Mouse (Mus musculus) liver, embryonic 14.5 days (tissue): ENCODE measurements around the gene Hdac2. TPM values are rescaled to one million over a fixed set of nuclear protein-coding genes. Genes with fewer than 3 reads are reported as not detected.

ENCODE experiments used
- ATAC-seq: fragments of 200-750 bp; cut with Nextera tagmentation; 2 replicates; pipeline ENCODE4 v1.8.0; 2017; ENCODE audit warnings: moderate number of reproducible peaks, mild to moderate bottlenecking, moderate library complexity; ENCODE audit not compliant: insufficient read depth
- DNase-seq, 3 experiments: peaks; one replicate each; pipeline ENCODE4 v3.0.0-alpha.2; 2012 to 2013; ENCODE audit warnings: low read depth in 3 of 3, low spot score in 3 of 3
- H3K27ac ChIP-seq: fragments of 300-500 bp; sonication (generic); 2 replicates; pipeline ENCODE4 v1.5.1; 2014; ENCODE audit warnings: moderate library complexity, mild to moderate bottlenecking, control low read depth, inconsistent platforms
- H3K27me3 ChIP-seq: fragments of 300-500 bp; sonication (generic); 2 replicates; pipeline ENCODE4 v1.6.1; 2014; ENCODE audit warnings: mild to moderate bottlenecking, low read length, moderate library complexity; ENCODE audit not compliant: control insufficient read depth, insufficient read depth
- H3K36me3 ChIP-seq: fragments of 300-500 bp; sonication (generic); replicated peaks from 2 replicates; pipeline ENCODE4 v1.6.1; 2014; ENCODE audit warnings: low read depth; ENCODE audit not compliant: control insufficient read depth, insufficient read depth
- H3K4me1 ChIP-seq, 2 experiments: fragments of 200-500 bp in 1 of 2; fragments of 300-500 bp in 1 of 2; sonication (generic) in 1 of 2; replicated peaks; 2 replicates each; pipeline ENCODE4 v1.6.1; 2012 to 2014; ENCODE audit warnings: antibody characterized with exemption in 1 of 2, inconsistent platforms in 1 of 2, low read length in 1 of 2; ENCODE audit not compliant: control insufficient read depth in 2 of 2, insufficient read depth in 2 of 2
- H3K4me2 ChIP-seq: fragments of 300-500 bp; sonication (generic); 2 replicates; pipeline ENCODE4 v1.6.1; 2014; ENCODE audit warnings: low read depth, mild to moderate bottlenecking, control low read depth, moderate library complexity
- H3K4me3 ChIP-seq, 2 experiments: fragments of 200-500 bp in 1 of 2; fragments of 300-500 bp in 1 of 2; sonication (generic) in 1 of 2; 2 replicates each; pipeline ENCODE4 v1.5.1; 2012 to 2014; ENCODE audit warnings: low read depth in 2 of 2, low read length in 2 of 2, mild to moderate bottlenecking in 2 of 2, control low read depth in 1 of 2, inconsistent platforms in 1 of 2, moderate library complexity in 1 of 2; ENCODE audit not compliant: insufficient read depth in 1 of 2
- H3K9ac ChIP-seq: fragments of 300-500 bp; sonication (generic); replicated peaks from 2 replicates; pipeline ENCODE4 v1.6.1; 2014; ENCODE audit warnings: mild to moderate bottlenecking, control low read depth, moderate library complexity
- H3K9me3 ChIP-seq: fragments of 300-500 bp; sonication (generic); 2 replicates; pipeline ENCODE4 v1.6.1; 2016; ENCODE audit warnings: low read length, mixed read lengths; ENCODE audit not compliant: control insufficient read depth
- CTCF ChIP-seq: IDR thresholded peaks from 2 replicates; pipeline ENCODE4 v1.5.1; 2016; ENCODE audit warnings: antibody characterized with exemption, low read depth, control low read depth
- EP300 ChIP-seq: IDR thresholded peaks from 2 replicates; pipeline ENCODE4 v1.6.1; 2016; ENCODE audit warnings: antibody characterized with exemption, low read depth
- WGBS: fragments of 180-500 bp; shearing (Covaris S2); extraction: QIAGEN DNeasy Blood & Tissue Kit; methylation state at CpG from one replicate; pipeline ENCODE4 v1.1.7; 2014; ENCODE audit not compliant: insufficient replicate concordance; 5-methylcytosine and 5-hydroxymethylcytosine counted together
- polyA plus RNA-seq, 2 experiments: library from polyadenylated mRNA; depleted of rRNA in 1 of 2; stranded (reverse) in 1 of 2; unstranded in 1 of 2; fragments of >200 nt; fragmentation: Nextera tagmentation in 1 of 2; extraction: Ambion mirVana in 1 of 2; gene quantifications; 2 replicates each; pipeline versions ENCODE4 v1.2.1 to v1.2.3; 2012 to 2014

The Hdac2 gene
- polyA plus RNA-seq (2012; rRNA removed) = 16.7 and 26.8 TPM in 2 replicates
- polyA plus RNA-seq (2014; fragmentation: Nextera tagmentation; extraction: Ambion mirVana) = 60.4 and 68.3 TPM in 2 replicates

GRCm38 (mm10) chr10:36974086-36974675 is at the start of gene Hdac2:
Gene Hdac2, plus strand, starts transcription at chr10:36974544.
- DNase-seq (peak; percentile 51 to 57 (median 52)), ATAC-seq (peak; percentile 94)
- Histone ChIP-seq H3K4me1 (peaks cover 4 to 15% of the 10 kb centered on the region in 2 experiments), H3K27ac (peak within 1 kb of the TSS; percentile 50), H3K9ac (peak within 1 kb of the TSS; percentile 68), H3K4me2 (peak within 1 kb of the TSS; percentile 89), H3K9me3 (no peaks in the 10 kb centered on the region), H3K27me3 (no peaks in the 10 kb centered on the region), H3K36me3 (no peaks in the 10 kb centered on the region), H3K4me3 (peak within 1 kb of the TSS; percentile 69 to 84)
- WGBS = under 1% methylated on average over 66 of the region's 67 CpGs
- TF ChIP-seq EP300 (peak; percentile 36; the same call in 1 of the 2 replicates), CTCF (no peak)

GRCm38 (mm10) chr10:36928212-36928611 is 46.1 kb upstream of the Hdac2 start:
- no peak overlapping the region for H3K9ac ChIP-seq
- H3K36me3 ChIP-seq = no peaks in the 10 kb centered on the region
- WGBS = 42% methylated on average over 3 of the region's 3 CpGs
- H3K9me3 ChIP-seq = no peaks in the 10 kb centered on the region
- no peaks in the 10 kb centered on the region for H3K27me3 ChIP-seq
- H3K4me3 ChIP-seq = no peak overlapping the region
- H3K27ac ChIP-seq = no peak overlapping the region
- H3K4me2 ChIP-seq = no peak overlapping the region
- DNase-seq (no peak), ATAC-seq (no peak)
- no peaks in the 10 kb centered on the region for H3K4me1 ChIP-seq
- no peak for TF ChIP-seq CTCF
- TF ChIP-seq EP300 = no peak

- no peaks in the 10 kb centered on the region for H3K4me1 ChIP-seq
- 65% methylated on average over 5 of the region's 5 CpGs for WGBS
- no peak for ATAC-seq
These were observed 38.5 kb upstream of the Hdac2 start for GRCm38 (mm10) chr10:36935863-36936262.

GRCm38 (mm10) chr10:36936271-36936670 is 38.1 kb upstream of the Hdac2 start:
- Histone ChIP-seq H3K9ac (no peak overlapping the region), H3K9me3 (no peaks in the 10 kb centered on the region), H3K4me1 (no peaks in the 10 kb centered on the region), H3K27ac (no peak overlapping the region), H3K4me2 (no peak overlapping the region), H3K36me3 (no peaks in the 10 kb centered on the region), H3K4me3 (no peak overlapping the region), H3K27me3 (no peaks in the 10 kb centered on the region)
- 32% methylated on average over 2 of the region's 2 CpGs for WGBS
- TF ChIP-seq EP300 (no peak), CTCF (no peak)
- ATAC-seq (no peak), DNase-seq (no peak)

More at GRCm38 (mm10) chr10:36935863-36936262, 38.5 kb upstream of the Hdac2 start:
- Histone ChIP-seq H3K9ac (no peak overlapping the region), H3K4me3 (no peak overlapping the region), H3K27ac (no peak overlapping the region), H3K27me3 (no peaks in the 10 kb centered on the region), H3K36me3 (no peaks in the 10 kb centered on the region), H3K4me2 (no peak overlapping the region), H3K9me3 (no peaks in the 10 kb centered on the region)
- TF ChIP-seq CTCF = no peak
- no peak for TF ChIP-seq EP300
- DNase-seq = no peak

- no peak overlapping the region for H3K27ac ChIP-seq
These were observed 22.6 kb upstream of the Hdac2 start for GRCm38 (mm10) chr10:36951742-36952141.

More at GRCm38 (mm10) chr10:36951742-36952141, 22.6 kb upstream of the Hdac2 start:
- Histone ChIP-seq H3K4me3 (no peak overlapping the region), H3K4me2 (no peak overlapping the region), H3K9me3 (no peaks in the 10 kb centered on the region), H3K27me3 (no peaks in the 10 kb centered on the region), H3K36me3 (no peaks in the 10 kb centered on the region), H3K9ac (no peak overlapping the region), H3K4me1 (no peaks in the 10 kb centered on the region)
- ATAC-seq (no peak), DNase-seq (no peak)
- TF ChIP-seq EP300 = no peak
- no peak for TF ChIP-seq CTCF
- WGBS = 45% methylated on average over 2 of the region's 2 CpGs
